Mouse (Mus musculus) gastrocnemius, postnatal 4 days (tissue): ENCODE measurements around the gene Pycr2. TPM values are rescaled to one million over a fixed set of nuclear protein-coding genes. Genes with fewer than 3 reads are reported as not detected.

Source experiments
- DNase-seq, 2 experiments: peaks; one replicate each; pipeline ENCODE4 v3.0.0; 2021 to 2022; ENCODE audit warnings: low spot score in 2 of 2, mixed read lengths in 2 of 2
- total RNA-seq, 2 experiments: library from RNA; stranded (reverse); gene quantifications; 2 replicates each; pipeline ENCODE4 v1.2.3; 2021

Gene Pycr2
- total RNA-seq, 2 experiments from 2014 or later: 24.1 to 27.0 TPM

- DNase-seq: no peak
These were observed 36.8 kb downstream of the Pycr2 start for GRCm38 (mm10) chr1:180940776-180941460.

GRCm38 (mm10) chr1:180941726-180942125 lies 37.6 kb downstream of the Pycr2 start:
- no peak for DNase-seq

GRCm38 (mm10) chr1:180942166-180943031 lies 38.3 kb downstream of the Pycr2 start, which contains the start of gene Tmem63a:
Tmem63a (plus strand) TSS chr1:180942344.
- DNase-seq: peak; percentile 59 to 81

GRCm38 (mm10) chr1:180943032-180943644 lies 39.0 kb downstream of the Pycr2 start:
- no peak for DNase-seq

- no peak for DNase-seq
These were observed 39.8 kb downstream of the Pycr2 start for GRCm38 (mm10) chr1:180943896-180944295.

GRCm38 (mm10) chr1:180944553-180944952 lies 40.5 kb downstream of the Pycr2 start:
- no peak for DNase-seq

- peak in 1 of 2 experiments; percentile 65 for DNase-seq
These were observed 41.2 kb downstream of the Pycr2 start for GRCm38 (mm10) chr1:180945001-180945980.

- DNase-seq: no peak
These were observed 42.4 kb downstream of the Pycr2 start for GRCm38 (mm10) chr1:180946448-180946847.

- DNase-seq: no peak
These were observed 48.1 kb downstream of the Pycr2 start for GRCm38 (mm10) chr1:180952085-180952746.

GRCm38 (mm10) chr1:180952808-180953207 lies 48.7 kb downstream of the Pycr2 start:
- DNase-seq: no peak

GRCm38 (mm10) chr1:180956401-180956800 lies 52.3 kb downstream of the Pycr2 start:
- no peak for DNase-seq

- no peak for DNase-seq
These were observed 52.9 kb downstream of the Pycr2 start for GRCm38 (mm10) chr1:180956973-180957381.

Other genes starting within 250 kb of the Pycr2 start
- gene Mixl1, start 207.3 kb upstream of the Pycr2 start, total RNA-seq: not detected
- gene Acbd3, start 178.2 kb upstream of the Pycr2 start, total RNA-seq: 10 to 100 TPM; 36.1 to 36.9 TPM
- 100 to 1,000 TPM; 776 to 797 TPM for gene H3f3a, start 90.3 kb upstream of the Pycr2 start, total RNA-seq
- 10 to 100 TPM; 18.5 to 20.0 TPM for gene Sde2, start 53.2 kb upstream of the Pycr2 start, total RNA-seq
- not detected for gene Lefty2, start 11.2 kb upstream of the Pycr2 start, total RNA-seq
- gene Lefty1, start 30.7 kb downstream of the Pycr2 start, total RNA-seq: 1 to 10 TPM in 1 of 2 experiments, under 1 TPM in 1; 0.96 to 1.5 TPM
- gene Tmem63a, start 38.1 kb downstream of the Pycr2 start, total RNA-seq: 10 to 100 TPM; 15.3 to 17.3 TPM
- gene Ephx1, start 116.6 kb downstream of the Pycr2 start, total RNA-seq: 10 to 100 TPM; 29.3 to 31.4 TPM
- gene 9130409I23Rik, start 146.9 kb downstream of the Pycr2 start, total RNA-seq: not detected
- gene Nvl, start 239.9 kb downstream of the Pycr2 start, total RNA-seq: 10 to 100 TPM; 14.9 to 16.8 TPM
- gene Cnih4, start 240.4 kb downstream of the Pycr2 start, total RNA-seq: 10 to 100 TPM; 29.6 to 31.2 TPM